Mouse (Mus musculus) adrenal gland, postnatal 14 days (tissue): Measurements from ENCODE around the gene Eif4a3. TPM values are rescaled to one million over a fixed set of nuclear protein-coding genes. Genes with fewer than 3 reads are reported as not detected.
"Not testable (repeated sequence)": the region's sequence is repeated elsewhere in the genome, so short reads cannot be mapped to it uniquely, and the experiment has no call there.

Experiments
- DNase-seq: peaks from one replicate; pipeline ENCODE4 v3.0.0; 2021; ENCODE audit warnings: mixed read lengths
- total RNA-seq: library from RNA; stranded (reverse); gene quantifications from 2 replicates; pipeline ENCODE4 v1.2.3, GENCODE M21; 2021

Eif4a3 gene
- total RNA-seq, 1 experiment from 2014 or later = 132 TPM

- no peak for DNase-seq
These were observed 972 bp downstream of the Eif4a3 start for GRCm38 (mm10) chr11:119298917-119299316.

- no peak for DNase-seq
These were observed 1.9 kb downstream of the Eif4a3 start for GRCm38 (mm10) chr11:119297996-119298395.

- DNase-seq = not testable (repeated sequence)
These were observed 7.0 kb downstream of the Eif4a3 start for GRCm38 (mm10) chr11:119292861-119293260.

GRCm38 (mm10) chr11:119287207-119287992 lies 12.5 kb downstream of the Eif4a3 start:
- DNase-seq = no peak

GRCm38 (mm10) chr11:119285791-119286527 lies 13.9 kb downstream of the Eif4a3 start:
- peak; percentile 49 for DNase-seq

- DNase-seq = no peak
These were observed 18.9 kb downstream of the Eif4a3 start for GRCm38 (mm10) chr11:119281030-119281429.

- DNase-seq = no peak
These were observed 26.5 kb downstream of the Eif4a3 start for GRCm38 (mm10) chr11:119273186-119273930.

- not testable (repeated sequence) for DNase-seq
These were observed 27.4 kb downstream of the Eif4a3 start for GRCm38 (mm10) chr11:119272492-119272891.

- DNase-seq = no peak
These were observed 31.2 kb downstream of the Eif4a3 start for GRCm38 (mm10) chr11:119268557-119269195.

- DNase-seq = peak; percentile 97
These were observed 31.9 kb downstream of the Eif4a3 start, which contains the start of gene Gaa for GRCm38 (mm10) chr11:119267768-119268556. Gaa (plus strand) TSS chr11:119267887.

- DNase-seq = peak; percentile 61
These were observed 32.6 kb downstream of the Eif4a3 start for GRCm38 (mm10) chr11:119267241-119267674.

GRCm38 (mm10) chr11:119265811-119266210 lies 34.1 kb downstream of the Eif4a3 start:
- DNase-seq = no peak

GRCm38 (mm10) chr11:119264413-119264812 lies 35.5 kb downstream of the Eif4a3 start:
- no peak for DNase-seq

- no peak for DNase-seq
These were observed 39.9 kb downstream of the Eif4a3 start for GRCm38 (mm10) chr11:119259977-119260376.

GRCm38 (mm10) chr11:119258572-119259322 lies 41.1 kb downstream of the Eif4a3 start:
- peak; percentile 78 for DNase-seq

GRCm38 (mm10) chr11:119258216-119258571 lies 41.7 kb downstream of the Eif4a3 start:
- no peak for DNase-seq

- not testable (repeated sequence) for DNase-seq
These were observed 43.3 kb downstream of the Eif4a3 start for GRCm38 (mm10) chr11:119256557-119256956.

- DNase-seq = peak; percentile 72
These were observed 46.9 kb downstream of the Eif4a3 start for GRCm38 (mm10) chr11:119252854-119253541.

- DNase-seq = no peak
These were observed 48.9 kb downstream of the Eif4a3 start for GRCm38 (mm10) chr11:119250998-119251397.

- peak; percentile 80 for DNase-seq
These were observed 50.9 kb downstream of the Eif4a3 start for GRCm38 (mm10) chr11:119249011-119249410.
